Mouse (Mus musculus): ENCODE data around the gene Gja8. TPM values are rescaled to one million over a fixed set of nuclear protein-coding genes. Genes with fewer than 3 reads are reported as not detected.

Gene Gja8
- polyA plus RNA-seq, 1 experiment from 2014 or later: 0.04 TPM

DNA sequence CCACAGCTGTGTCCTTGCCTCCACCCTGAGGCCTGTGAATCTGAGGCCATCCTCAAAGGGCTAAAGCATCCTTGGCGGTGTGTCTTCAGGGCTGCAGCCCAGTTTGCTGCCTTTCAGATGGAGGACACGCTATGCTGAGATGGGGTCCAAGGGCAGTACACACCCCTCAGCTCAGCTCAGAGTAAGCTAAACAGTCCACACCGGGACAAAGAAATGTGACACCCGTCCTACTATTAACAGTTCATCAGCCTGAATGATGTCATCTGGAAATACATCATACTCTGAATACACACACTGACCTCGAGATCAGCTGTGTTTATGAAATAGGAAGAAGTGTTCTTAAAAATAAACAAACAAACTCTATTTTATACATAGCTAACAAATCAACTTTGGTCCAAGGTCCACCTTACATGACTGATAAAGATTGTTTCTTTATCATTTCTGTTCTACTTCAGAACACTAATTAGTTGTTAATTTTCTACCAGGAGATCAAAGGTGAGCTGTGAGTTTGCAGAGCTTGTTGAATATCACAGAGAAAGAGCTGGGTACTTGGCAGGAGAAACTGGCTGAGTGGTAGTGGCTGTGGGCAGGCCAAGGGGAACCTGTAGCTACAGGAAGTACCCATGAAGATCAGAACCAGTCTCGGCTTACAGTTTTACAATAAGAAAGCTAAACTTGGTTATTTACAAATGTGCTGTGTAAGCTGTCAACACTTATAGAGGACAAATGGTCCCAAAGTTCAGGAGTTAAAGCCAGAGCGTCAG is 50.8 kb downstream of the Gja8 start:
- ATAC-seq (ENCODE audit: borderline replicate concordance, extremely low read depth, low FRiP score, low TSS enrichment): no peak
- no peaks in the 10 kb centered on the region for H3K9me3 ChIP-seq
- no peak overlapping the region for H3K4me3 ChIP-seq
- no peak overlapping the region for H3K27ac ChIP-seq
- no peaks in the 10 kb centered on the region for H3K4me1 ChIP-seq
- no peaks in the 10 kb centered on the region for H3K27me3 ChIP-seq
- WGBS: 46% methylated on average over 7 of the region's 7 CpGs
- H3K4me2 ChIP-seq: no peak overlapping the region
- no peak overlapping the region for H3K9ac ChIP-seq
- H3K36me3 ChIP-seq: peaks cover 46% of the 10 kb centered on the region

DNA sequence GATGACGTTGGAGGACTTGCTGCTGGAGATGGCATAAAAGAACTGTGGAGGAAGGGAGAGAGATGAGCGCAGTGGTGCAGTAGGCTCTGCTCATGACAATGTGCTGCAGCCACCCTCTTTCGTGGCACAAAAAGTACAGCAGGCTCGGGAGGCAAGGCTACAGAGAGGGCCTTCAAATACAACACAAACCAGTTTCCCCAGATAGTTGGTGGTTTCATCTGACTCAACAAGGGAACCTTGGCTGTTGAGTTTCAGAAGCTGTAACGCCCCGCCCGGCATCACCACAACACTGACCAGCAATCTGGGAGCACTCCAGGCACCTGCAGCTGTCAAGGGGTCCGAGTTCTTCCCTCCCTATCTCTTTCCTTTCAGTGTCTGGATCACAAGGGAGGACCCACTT is 53.3 kb downstream of the Gja8 start:
- no peak for ATAC-seq (ENCODE audit: borderline replicate concordance, extremely low read depth, low FRiP score, low TSS enrichment)
- Histone ChIP-seq H3K4me2 (no peak overlapping the region), H3K36me3 (peaks cover 38% of the 10 kb centered on the region), H3K27ac (no peak overlapping the region), H3K4me1 (no peaks in the 10 kb centered on the region), H3K9ac (no peak overlapping the region), H3K9me3 (no peaks in the 10 kb centered on the region), H3K27me3 (no peaks in the 10 kb centered on the region), H3K4me3 (no peak overlapping the region)
- WGBS: 91% methylated on average over 8 of the region's 8 CpGs

DNA sequence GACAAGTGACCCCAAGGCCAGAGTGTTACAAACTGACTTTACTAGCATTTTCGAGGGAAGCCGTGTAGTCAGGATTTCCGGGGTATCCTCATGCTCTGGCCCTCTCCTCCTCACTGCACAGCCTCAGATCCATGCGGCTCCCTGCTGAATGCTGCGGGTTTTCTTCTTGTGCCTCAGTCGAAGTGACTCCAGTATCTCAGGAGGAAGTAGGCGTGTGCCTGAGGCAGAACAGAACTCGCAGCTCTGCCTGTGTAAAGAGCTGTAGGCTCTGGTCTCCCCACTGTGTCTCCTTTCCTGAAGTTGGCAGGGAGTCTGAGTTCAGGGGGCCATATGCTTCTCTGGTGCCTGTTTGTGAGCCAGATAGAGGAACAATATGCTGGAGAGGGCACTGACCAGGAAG is 54.8 kb downstream of the Gja8 start:
- H3K9ac ChIP-seq: no peak overlapping the region
- H3K4me1 ChIP-seq: no peaks in the 10 kb centered on the region
- WGBS: 83% methylated on average over 8 of the region's 8 CpGs
- no peak overlapping the region for H3K4me3 ChIP-seq
- no peak overlapping the region for H3K4me2 ChIP-seq
- no peaks in the 10 kb centered on the region for H3K27me3 ChIP-seq
- no peaks in the 10 kb centered on the region for H3K9me3 ChIP-seq
- H3K27ac ChIP-seq: no peak overlapping the region
- no peak for ATAC-seq (ENCODE audit: borderline replicate concordance, extremely low read depth, low FRiP score, low TSS enrichment)
- peaks cover 38% of the 10 kb centered on the region for H3K36me3 ChIP-seq

DNA sequence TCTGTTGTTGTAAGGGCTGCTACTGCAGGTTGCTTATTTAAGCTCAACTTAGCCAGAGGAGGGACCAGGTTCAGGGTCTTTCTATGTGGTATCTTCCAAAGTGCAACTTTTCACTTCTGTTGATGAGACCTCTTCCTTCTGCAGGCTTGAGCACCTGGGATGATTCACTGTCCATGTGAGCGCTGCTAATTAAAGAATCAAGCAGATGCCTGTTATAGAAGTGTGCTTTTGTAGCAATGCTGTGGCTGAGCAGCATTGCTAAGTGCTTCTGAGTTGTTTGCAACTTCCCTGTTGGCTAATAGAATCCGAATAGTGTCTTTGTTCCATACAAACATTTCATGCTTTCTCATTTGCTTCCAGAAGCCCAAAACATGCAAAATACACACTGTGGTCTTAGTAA is 55.5 kb downstream of the Gja8 start:
- peaks cover 38% of the 10 kb centered on the region for H3K36me3 ChIP-seq
- ATAC-seq (ENCODE audit: borderline replicate concordance, extremely low read depth, low FRiP score, low TSS enrichment): no peak
- WGBS: 87% methylated on average over 2 of the region's 2 CpGs
- H3K9ac ChIP-seq: no peak overlapping the region
- H3K4me3 ChIP-seq: no peak overlapping the region
- H3K4me1 ChIP-seq: no peaks in the 10 kb centered on the region
- no peak overlapping the region for H3K4me2 ChIP-seq
- H3K27me3 ChIP-seq: no peaks in the 10 kb centered on the region
- no peaks in the 10 kb centered on the region for H3K9me3 ChIP-seq
- no peak overlapping the region for H3K27ac ChIP-seq

DNA sequence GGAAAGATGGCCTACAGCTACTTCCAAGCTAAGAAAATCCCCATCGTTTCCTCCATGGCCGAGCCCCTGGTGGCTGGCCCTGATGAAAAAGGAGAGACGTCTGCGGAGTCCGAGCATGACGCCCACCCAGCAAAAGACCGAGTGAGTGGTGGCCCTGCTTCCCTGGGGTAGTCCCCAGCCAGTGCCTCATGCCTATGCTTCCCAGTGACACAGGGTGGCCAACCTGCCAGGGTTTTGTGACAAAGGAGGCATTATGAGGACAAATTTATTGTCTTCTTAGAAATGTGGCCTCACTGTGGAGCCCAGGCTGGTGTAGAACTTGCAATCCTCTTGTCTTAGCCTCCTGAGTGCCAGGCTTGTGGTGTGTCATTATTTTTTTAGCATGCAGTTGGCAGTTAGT is 56.7 kb downstream of the Gja8 start:
- Histone ChIP-seq H3K9me3 (no peaks in the 10 kb centered on the region), H3K4me2 (no peak overlapping the region), H3K27me3 (no peaks in the 10 kb centered on the region), H3K4me3 (no peak overlapping the region), H3K27ac (no peak overlapping the region), H3K4me1 (no peaks in the 10 kb centered on the region), H3K9ac (no peak overlapping the region), H3K36me3 (peaks cover 38% of the 10 kb centered on the region)
- 97% methylated on average over 7 of the region's 7 CpGs for WGBS
- no peak for ATAC-seq (ENCODE audit: borderline replicate concordance, extremely low read depth, low FRiP score, low TSS enrichment)

DNA sequence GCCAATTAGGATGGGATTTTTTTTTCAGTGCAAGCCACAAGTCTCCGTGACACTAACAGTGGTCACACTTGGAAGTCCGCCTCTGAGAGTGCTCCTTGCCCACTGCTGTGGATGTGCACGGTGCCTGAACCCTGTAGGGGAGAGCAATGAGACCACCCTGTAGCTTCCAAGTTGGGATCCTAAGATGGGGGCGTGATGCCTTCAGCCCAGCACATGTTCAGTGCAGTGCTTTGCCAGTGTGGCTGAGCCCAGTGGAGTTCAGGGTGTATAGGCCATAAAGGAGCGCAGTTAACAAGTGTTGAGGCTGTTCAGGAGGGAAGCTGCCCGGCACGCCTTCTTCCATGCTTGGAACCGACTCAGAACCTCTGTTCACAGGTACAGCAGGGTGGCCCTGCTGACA is 57.3 kb downstream of the Gja8 start:
- Histone ChIP-seq H3K36me3 (peaks cover 34% of the 10 kb centered on the region), H3K9ac (no peak overlapping the region), H3K27ac (no peak overlapping the region), H3K27me3 (no peaks in the 10 kb centered on the region), H3K4me2 (no peak overlapping the region), H3K4me3 (no peak overlapping the region), H3K9me3 (no peaks in the 10 kb centered on the region), H3K4me1 (no peaks in the 10 kb centered on the region)
- no peak for ATAC-seq (ENCODE audit: borderline replicate concordance, extremely low read depth, low FRiP score, low TSS enrichment)
- WGBS: 89% methylated on average over 8 of the region's 8 CpGs

DNA sequence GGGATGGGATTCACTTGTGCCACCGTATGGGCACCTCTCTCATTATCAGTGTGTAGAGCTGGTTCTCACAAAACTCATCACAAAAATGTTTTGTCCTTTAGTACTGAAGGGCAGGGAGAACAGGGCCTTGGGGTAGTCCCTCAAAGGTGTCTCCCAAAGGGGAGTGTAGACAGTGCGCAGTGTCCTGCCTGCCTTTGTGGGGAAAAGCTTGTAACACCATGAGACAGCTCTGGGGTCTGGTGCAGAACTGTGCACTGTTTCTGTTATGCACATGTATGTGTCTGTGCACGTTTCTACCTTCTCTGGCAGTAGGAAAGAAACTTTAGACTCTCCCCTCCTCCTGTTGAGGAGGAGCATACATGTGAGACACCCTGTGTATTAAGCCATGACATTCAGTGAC is 58.0 kb downstream of the Gja8 start:
- 88% methylated on average over 3 of the region's 3 CpGs for WGBS
- no peak overlapping the region for H3K9ac ChIP-seq
- H3K36me3 ChIP-seq: peaks cover 28% of the 10 kb centered on the region
- no peak overlapping the region for H3K4me2 ChIP-seq
- no peak overlapping the region for H3K4me3 ChIP-seq
- no peaks in the 10 kb centered on the region for H3K9me3 ChIP-seq
- H3K4me1 ChIP-seq: no peaks in the 10 kb centered on the region
- ATAC-seq (ENCODE audit: borderline replicate concordance, extremely low read depth, low FRiP score, low TSS enrichment): no peak
- no peaks in the 10 kb centered on the region for H3K27me3 ChIP-seq
- no peak overlapping the region for H3K27ac ChIP-seq

Other genes with a start within 250 kb of the Gja8 start
- gene Pias3, start 229.6 kb downstream of the Gja8 start, polyA plus RNA-seq (2015; fragmentation: Nextera tagmentation; extraction: Ambion mirVana): 49.0 and 52.1 TPM in 2 replicates
- gene Nudt17, start 217.5 kb downstream of the Gja8 start, polyA plus RNA-seq (2015; fragmentation: Nextera tagmentation; extraction: Ambion mirVana): 7.7 and 8.5 TPM in 2 replicates
- 34.9 and 38.2 TPM in 2 replicates for gene Polr3c, start 198.4 kb downstream of the Gja8 start, polyA plus RNA-seq (2015; fragmentation: Nextera tagmentation; extraction: Ambion mirVana)
- gene Rnf115, start 198.4 kb downstream of the Gja8 start, polyA plus RNA-seq (2015; fragmentation: Nextera tagmentation; extraction: Ambion mirVana): 50.7 and 52.3 TPM in 2 replicates
- 0.14 and 0.42 TPM in 2 replicates for gene Pdzk1, start 96.7 kb downstream of the Gja8 start, polyA plus RNA-seq (2015; fragmentation: Nextera tagmentation; extraction: Ambion mirVana)
- 0.15 and 1.6 TPM in 2 replicates for gene Cd160, start 96.7 kb downstream of the Gja8 start, polyA plus RNA-seq (2015; fragmentation: Nextera tagmentation; extraction: Ambion mirVana)
- gene Gja5, start 21.3 kb downstream of the Gja8 start, polyA plus RNA-seq (2015; fragmentation: Nextera tagmentation; extraction: Ambion mirVana): 24.4 and 25.6 TPM in 2 replicates
- 35.4 and 38.1 TPM in 2 replicates for gene Gpr89, start 20.7 kb downstream of the Gja8 start, polyA plus RNA-seq (2015; fragmentation: Nextera tagmentation; extraction: Ambion mirVana)
- 48.7 and 52.0 TPM in 2 replicates for gene Acp6, start 232.8 kb upstream of the Gja8 start, polyA plus RNA-seq (2015; fragmentation: Nextera tagmentation; extraction: Ambion mirVana)